Mouse (Mus musculus) CH12.LX (cell line): ENCODE data around the gene Cog2. TPM values are rescaled to one million over a fixed set of nuclear protein-coding genes. Genes with fewer than 3 reads are reported as not detected.

Experiments
- DNase-seq: peaks from one replicate; pipeline ENCODE4 v3.0.0-alpha.2; 2013; ENCODE audit errors: extremely low read depth
- H3K27ac ChIP-seq: 2 replicates; pipeline ENCODE4 v1.5.1; 2012; ENCODE audit warnings: low read depth, mild to moderate bottlenecking, control low read depth, moderate library complexity; ENCODE audit not compliant: insufficient read depth
- H3K27me3 ChIP-seq: replicated peaks from 2 replicates; pipeline ENCODE3; 2012; ENCODE audit warnings: inconsistent platforms
- H3K36me3 ChIP-seq, 2 experiments: replicated peaks in 1 of 2; 2 replicates each; pipeline versions ENCODE3 to v1.6.1; 2012; ENCODE audit warnings: inconsistent platforms in 1 of 2, low read length in 1 of 2, mild to moderate bottlenecking in 1 of 2, mixed read lengths in 1 of 2, moderate library complexity in 1 of 2; ENCODE audit not compliant: control insufficient read depth in 1 of 2, insufficient read depth in 1 of 2
- H3K4me1 ChIP-seq, 2 experiments: 2 replicates each; pipeline ENCODE4 v1.6.1; 2012; ENCODE audit warnings: inconsistent platforms in 1 of 2, moderate library complexity in 1 of 2; ENCODE audit not compliant: insufficient read depth in 2 of 2, control insufficient read depth in 1 of 2
- H3K4me2 ChIP-seq: 2 replicates; pipeline ENCODE4 v1.6.1; 2012; ENCODE audit warnings: low read depth, mild to moderate bottlenecking, control low read depth; ENCODE audit not compliant: poor library complexity, insufficient read depth, severe bottlenecking
- H3K4me3 ChIP-seq, 3 experiments: fragments of 150-350 bp in 1 of 3; sonication (generic) in 1 of 3; replicated peaks in 1 of 3; 2 replicates each; pipeline versions ENCODE3 to v1.5.1; 2011 to 2012; ENCODE audit warnings: low read depth in 2 of 3, low read length in 2 of 3, mild to moderate bottlenecking in 2 of 3, moderate library complexity in 2 of 3, control low read depth in 1 of 3, improper control_type of control experiment in 1 of 3, inconsistent platforms in 1 of 3, mixed read lengths in 1 of 3; ENCODE audit not compliant: poor library complexity in 1 of 3
- H3K79me2 ChIP-seq: replicated peaks from 2 replicates; pipeline ENCODE4 v1.6.1; 2012; ENCODE audit warnings: mild to moderate bottlenecking, moderate library complexity; ENCODE audit not compliant: control insufficient read depth, poor library complexity, insufficient read depth, severe bottlenecking; ENCODE audit errors: extremely low read depth
- H3K9ac ChIP-seq: 2 replicates; pipeline ENCODE4 v1.6.1; 2012; ENCODE audit warnings: low read depth, mild to moderate bottlenecking, control low read depth, moderate library complexity; ENCODE audit not compliant: insufficient read depth
- H3K9me3 ChIP-seq: replicated peaks from 2 replicates; pipeline ENCODE3; 2012; ENCODE audit warnings: low read length, inconsistent platforms, mixed read lengths
- CHD1 ChIP-seq: IDR thresholded peaks from 2 replicates; pipeline ENCODE4 v1.6.1; 2012; ENCODE audit warnings: low read depth, low read length, improper control_type of control experiment, inconsistent platforms
- CHD2 ChIP-seq: IDR thresholded peaks from 2 replicates; pipeline ENCODE4 v1.6.1; 2011; ENCODE audit warnings: low read length, improper control_type of control experiment
- HCFC1 ChIP-seq: IDR thresholded peaks from 2 replicates; pipeline ENCODE4 v1.6.1; 2012; ENCODE audit warnings: low read depth, mild to moderate bottlenecking, inconsistent platforms, low read length, improper control_type of control experiment
- JUN ChIP-seq: IDR thresholded peaks from 2 replicates; pipeline ENCODE4 v1.6.1; 2011; ENCODE audit warnings: low read depth, mild to moderate bottlenecking, low read length, improper control_type of control experiment, moderate library complexity; ENCODE audit not compliant: insufficient read depth
- JUND ChIP-seq: conservative IDR thresholded peaks from 2 replicates; pipeline ENCODE4 v1.6.1; 2011; ENCODE audit warnings: low read depth, low read length, improper control_type of control experiment
- MAX ChIP-seq: IDR thresholded peaks from 2 replicates; pipeline ENCODE4 v1.6.1; 2011; ENCODE audit warnings: low read length, improper control_type of control experiment
- NELFE ChIP-seq: IDR thresholded peaks from 2 replicates; pipeline ENCODE4 v1.6.1; 2011; ENCODE audit warnings: low read depth, low read length, improper control_type of control experiment
- SMC3 ChIP-seq: IDR thresholded peaks from 2 replicates; pipeline ENCODE4 v1.6.1; 2011; ENCODE audit warnings: low read depth, low read length, improper control_type of control experiment
- TBP ChIP-seq: conservative IDR thresholded peaks from 2 replicates; pipeline ENCODE4 v1.6.1; 2011; ENCODE audit warnings: low read depth, low read length, improper control_type of control experiment
- USF1 ChIP-seq: IDR thresholded peaks from 2 replicates; pipeline ENCODE4 v1.6.1; 2014; ENCODE audit warnings: low read depth, mild to moderate bottlenecking, inconsistent platforms, low read length, improper control_type of control experiment
- ZMIZ1 ChIP-seq: IDR thresholded peaks from 2 replicates; pipeline ENCODE4 v1.6.1; 2012; ENCODE audit warnings: low read depth, mild to moderate bottlenecking, inconsistent platforms, low read length, improper control_type of control experiment
- ZNF384 ChIP-seq: IDR thresholded peaks from 2 replicates; pipeline ENCODE4 v1.6.1; 2012; ENCODE audit warnings: low read depth, low read length, improper control_type of control experiment, inconsistent platforms
- dilution Hi-C: fragments of 300-500 bp; cut with MboI; formaldehyde crosslinking; loops from 2 replicates; pipeline ENCODE4 v1.14.3; 2020; ENCODE audit warnings: low sequenced_read_pairs; ENCODE audit not compliant: extremely low pct_unique_long_range_greater_than_20kb, extremely low pct_ligation_motif_present
- in situ Hi-C: fragments of 300-500 bp; cut with MboI; formaldehyde crosslinking; loops from 3 replicates; pipeline ENCODE4 v1.14.3; 2019; ENCODE audit warnings: low sequenced_read_pairs, low pct_ligation_motif_present, low pct_unique_long_range_greater_than_20kb, mixed read lengths
- polyA plus RNA-seq: library from polyadenylated mRNA; unstranded; fragments of >175 nt; gene quantifications from 2 replicates; pipeline ENCODE4 v1.2.1, GENCODE M21; 2012; ENCODE audit warnings: low read depth; ENCODE audit not compliant: insufficient read length
- total RNA-seq, 2 experiments: library from RNA; depleted of rRNA; stranded (reverse); fragments of 300-350 nt in 1 of 2; fragments of >200 nt in 1 of 2; gene quantifications; 2 replicates each; pipeline ENCODE4 v1.2.3; 2012 to 2014

The Cog2 gene
- total and polyA plus RNA-seq, 3 experiments, result 41.8 to 56.7 (median 55.5) TPM

DNA sequence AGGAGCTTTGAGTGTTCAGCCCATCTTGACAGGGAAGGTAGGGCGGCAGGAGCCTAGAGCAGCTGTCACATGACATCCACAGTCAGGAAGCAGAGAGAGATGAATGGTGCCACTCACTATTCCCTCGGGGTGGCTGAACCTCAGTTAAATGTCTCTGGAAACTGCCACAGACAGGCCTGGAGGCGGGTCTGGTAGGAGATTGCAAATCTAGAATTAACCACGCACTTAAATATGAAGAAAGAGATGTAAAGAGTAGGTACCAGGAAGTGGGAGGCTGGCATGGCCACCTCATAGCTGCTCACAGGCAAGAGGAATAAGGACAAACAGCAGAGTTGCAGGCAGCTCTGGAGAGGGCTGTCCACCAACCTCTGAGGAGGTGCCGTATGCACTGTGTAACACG lies 3.4 kb upstream of the Cog2 start:
- Histone ChIP-seq H3K4me2 (no peak overlapping the region), H3K27me3 (no peaks in the 10 kb centered on the region), H3K36me3 (peaks cover 0 to 2% of the 10 kb centered on the region in 2 experiments), H3K4me1 (peaks cover 7 to 22% of the 10 kb centered on the region in 2 experiments), H3K79me2 (peaks cover 13% of the 10 kb centered on the region), H3K4me3 (no peak overlapping the region), H3K9ac (no peak overlapping the region), H3K27ac (no peak overlapping the region), H3K9me3 (no peaks in the 10 kb centered on the region)
- dilution Hi-C loops, result no loop called here
- DNase-seq, result peak; percentile 5
- TF ChIP-seq CHD2, result no peak
- TF ChIP-seq ZMIZ1, result no peak
- in situ Hi-C loops, result no loop called here

DNA sequence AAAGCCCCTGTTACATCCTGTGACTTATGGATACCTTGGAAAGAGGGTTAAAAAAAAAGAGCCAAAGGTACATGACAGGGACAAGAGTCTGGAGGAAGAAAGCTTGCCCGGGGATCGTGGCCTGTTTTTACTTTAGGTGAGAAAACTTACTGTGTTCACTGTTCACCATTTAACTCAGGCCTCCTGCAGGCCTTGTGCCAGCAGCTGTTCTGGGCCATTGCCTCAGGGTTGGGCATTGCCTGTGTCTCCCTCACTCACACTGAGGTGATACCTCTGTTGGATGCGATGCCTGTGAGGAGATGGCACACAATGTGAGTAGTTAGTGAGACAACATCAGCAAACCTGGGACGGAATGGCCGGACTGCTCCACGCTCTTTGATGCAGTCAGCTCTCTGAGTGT lies 1.4 kb downstream of the Cog2 start:
- peaks cover 27% of the 10 kb centered on the region for H3K79me2 ChIP-seq
- no peak for DNase-seq
- in situ Hi-C loops, result no loop called here
- H3K36me3 ChIP-seq, result peaks cover 18 to 44% of the 10 kb centered on the region in 2 experiments
- dilution Hi-C loops, result no loop called here
- H3K9me3 ChIP-seq, result no peaks in the 10 kb centered on the region
- H3K4me3 ChIP-seq, result no peak overlapping the region
- no peaks in the 10 kb centered on the region for H3K27me3 ChIP-seq
- no peak overlapping the region; the same call in 1 of the 2 replicates for H3K9ac ChIP-seq
- peak overlapping the region; percentile 80 for H3K4me2 ChIP-seq
- no peak overlapping the region for H3K27ac ChIP-seq
- H3K4me1 ChIP-seq, result peaks cover 8 to 25% of the 10 kb centered on the region in 2 experiments
- TF ChIP-seq NELFE (no peak), TBP (no peak), ZNF384 (no peak), SMC3 (no peak), JUND (no peak), HCFC1 (no peak), CHD1 (no peak), JUN (no peak)

DNA sequence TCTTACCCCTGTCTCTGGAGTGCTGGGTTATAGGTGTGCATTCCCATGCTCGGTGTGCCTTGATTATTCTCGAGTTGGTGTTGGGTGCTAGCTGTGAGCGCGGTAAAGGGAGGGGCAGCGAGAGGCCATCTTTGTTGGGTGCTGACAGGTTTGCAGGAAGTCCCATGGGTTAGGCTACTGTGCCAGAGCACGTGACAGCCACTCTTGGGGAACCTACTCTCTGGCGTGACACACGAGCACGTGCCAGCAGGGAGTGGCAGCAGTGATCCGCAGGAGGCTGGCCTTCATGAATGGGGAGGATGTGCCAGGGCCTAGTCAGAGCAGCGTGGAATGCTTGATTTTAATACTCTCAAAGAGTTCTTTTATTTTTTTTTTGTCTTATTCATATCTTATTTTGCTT lies 5.7 kb downstream of the Cog2 start:
- dilution Hi-C loops, result no loop called here

More for the DNA sequence above, 5.7 kb downstream of the Cog2 start:
- H3K9me3 ChIP-seq, result no peaks in the 10 kb centered on the region
- H3K4me3 ChIP-seq, result no peak overlapping the region
- DNase-seq, result no peak
- H3K27me3 ChIP-seq, result no peaks in the 10 kb centered on the region
- in situ Hi-C loops, result no loop called here
- H3K27ac ChIP-seq, result no peak overlapping the region
- no peak overlapping the region for H3K4me2 ChIP-seq
- peaks cover 22% of the 10 kb centered on the region for H3K79me2 ChIP-seq
- no peak overlapping the region for H3K9ac ChIP-seq
- H3K4me1 ChIP-seq, result peaks cover 6 to 17% of the 10 kb centered on the region in 2 experiments
- peaks cover 48 to 85% of the 10 kb centered on the region in 2 experiments for H3K36me3 ChIP-seq
- TF ChIP-seq JUN (no peak), USF1 (no peak), MAX (no peak)
